Mouse (Mus musculus): ENCODE results near the gene Ccdc155.

- TF ChIP-seq CHD2 (IDR thresholded peaks at IDR 0.05; ENCODE audit: low read depth, low read length) (no peak), ZC3H11A (IDR thresholded peaks at IDR 0.05; ENCODE audit: borderline replicate concordance, low read depth, low read length) (no peak), ZNF384 (IDR thresholded peaks at IDR 0.05; ENCODE audit: low read depth, low read length) (no peak), MAFK (IDR thresholded peaks at IDR 0.05; ENCODE audit: insufficient read depth, low read depth, low read length) (no peak)
Observed at GRCm38 (mm10) chr7:45238723-45239496, 34.2 kb upstream of the Ccdc155 start, which contains the start of gene Cd37.

Measured in ES-E14 (cell line).